8 mouse cellular contexts compared by ENCODE assay signal in the genomic region with DNA sequence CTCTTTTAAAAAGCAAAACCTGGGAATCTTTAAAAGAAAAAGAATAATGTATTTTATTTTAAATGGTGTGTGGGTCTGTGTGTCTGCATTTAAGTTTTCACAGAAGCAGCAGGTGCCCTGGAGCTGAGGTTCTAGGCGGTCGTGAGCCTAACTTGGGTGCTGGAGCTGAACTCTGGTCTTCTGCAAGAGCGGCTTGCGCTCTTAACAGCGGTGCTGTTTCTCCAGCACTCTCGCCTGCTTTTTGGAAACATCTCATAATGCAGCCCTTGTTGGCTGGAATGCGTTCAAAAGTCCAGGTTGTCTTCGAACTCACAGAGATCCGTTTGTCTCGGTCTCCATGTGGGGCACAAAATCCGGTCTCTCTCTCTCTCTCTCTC. TPM values are rescaled to one million over a fixed set of nuclear protein-coding genes. Genes with fewer than 3 reads are reported as not detected.
A peak's percentile ranks its signal among the peaks of the same experiment; 100 is the strongest.
DNase-seq lines count a peak whose midpoint lies in the region; ATAC-seq and TF ChIP-seq lines count a peak whose summit lies in the region.

No protein-coding gene starts in this region.

- no peaks in the 10 kb centered on the region for H3K27me3 ChIP-seq in forebrain, postnatal 0 days (ENCODE audit: insufficient read depth, low read length)
- H3K27me3 ChIP-seq in limb, embryonic 15.5 days, result no peaks in the 10 kb centered on the region
- no peaks in the 10 kb centered on the region for H3K27me3 ChIP-seq in neural tube, embryonic 12.5 days (replicated peaks)

- 0 out of 2 replicates have a peak, but pooled peaks have one; percentile 7 for ATAC-seq in forebrain, postnatal 0 days
- ATAC-seq in limb, embryonic 15.5 days (ENCODE audit: insufficient number of reproducible peaks, low FRiP score, low TSS enrichment, low read depth), result no peak
- ATAC-seq in neural tube, embryonic 12.5 days (ENCODE audit: low FRiP score, low read depth), result peak; percentile 9; the same call in 1 of the 2 replicates

- no peak for TF ChIP-seq POLR2A in bone marrow macrophage, adult 2 months (IDR thresholded peaks at IDR 0.05; ENCODE audit: borderline replicate concordance, low read depth, low read length)

- peak overlapping the region; percentile 55 for H3K27ac ChIP-seq in bone marrow macrophage, adult 2 months (ENCODE audit: insufficient read depth, low read depth, low read length)
- no peak overlapping the region for H3K27ac ChIP-seq in forebrain, postnatal 0 days (ENCODE audit: low read depth, low read length)
- peak overlapping the region; percentile 98 for H3K27ac ChIP-seq in limb, embryonic 15.5 days
- no peak overlapping the region for H3K27ac ChIP-seq in neural tube, embryonic 12.5 days

- H3K9me3 ChIP-seq in forebrain, postnatal 0 days (ENCODE audit: low read length), result no peaks in the 10 kb centered on the region
- H3K9me3 ChIP-seq in limb, embryonic 15.5 days, result no peaks in the 10 kb centered on the region
- no peaks in the 10 kb centered on the region for H3K9me3 ChIP-seq in neural tube, embryonic 12.5 days

- no peaks in the 10 kb centered on the region for H3K36me3 ChIP-seq in forebrain, postnatal 0 days (ENCODE audit: insufficient read depth)
- peaks cover 26% of the 10 kb centered on the region for H3K36me3 ChIP-seq in limb, embryonic 15.5 days
- H3K36me3 ChIP-seq in neural tube, embryonic 12.5 days, result peaks cover 8% of the 10 kb centered on the region

- peak overlapping the region; percentile 27; the same call in 1 of the 2 replicates for H3K4me3 ChIP-seq in bone marrow macrophage, adult 2 months (ENCODE audit: insufficient read depth, low read length)
- H3K4me3 ChIP-seq in forebrain, postnatal 0 days (ENCODE audit: low read depth, low read length), result peak overlapping the region; percentile 62
- H3K4me3 ChIP-seq in limb, embryonic 15.5 days, result peak overlapping the region; percentile 89
- H3K4me3 ChIP-seq in neural tube, embryonic 12.5 days, result no peak overlapping the region

- peak overlapping the region; percentile 44 for H3K9ac ChIP-seq in forebrain, postnatal 0 days
- H3K9ac ChIP-seq in limb, embryonic 15.5 days, result peak overlapping the region; percentile 29; the same call in 1 of the 2 replicates
- H3K9ac ChIP-seq in neural tube, embryonic 12.5 days, result no peak overlapping the region

- no peak for TF ChIP-seq CTCF in bone marrow macrophage, adult 2 months (IDR thresholded peaks at IDR 0.05; ENCODE audit: low read depth, low read length)
- TF ChIP-seq CTCF in forebrain, postnatal 0 days (IDR thresholded peaks at IDR 0.05; ENCODE audit: low read depth), result no peak

- peak overlapping the region; percentile 93 for H3K4me2 ChIP-seq in forebrain, postnatal 0 days (ENCODE audit: low read depth)
- H3K4me2 ChIP-seq in limb, embryonic 15.5 days, result peak overlapping the region; percentile 55
- peak overlapping the region; percentile 84 for H3K4me2 ChIP-seq in neural tube, embryonic 12.5 days (replicated peaks)

- peaks cover 19% of the 10 kb centered on the region for H3K4me1 ChIP-seq in bone marrow macrophage, adult 2 months (ENCODE audit: control insufficient read depth, insufficient read depth, low read length)
- H3K4me1 ChIP-seq in forebrain, postnatal 0 days (ENCODE audit: insufficient read depth), result no peaks in the 10 kb centered on the region
- H3K4me1 ChIP-seq in limb, embryonic 15.5 days, result peaks cover 19% of the 10 kb centered on the region
- peaks cover 16% of the 10 kb centered on the region for H3K4me1 ChIP-seq in neural tube, embryonic 12.5 days

- 8% methylated on average over 11 of the region's 11 CpGs for WGBS in forebrain, postnatal 0 days
- 7% methylated on average over 11 of the region's 11 CpGs for WGBS in limb, embryonic 15.5 days
- WGBS in neural tube, embryonic 12.5 days, result 7% methylated on average over 11 of the region's 11 CpGs

- peak; percentile 6 to 18 for DNase-seq in lung, adult 18-20 months
- DNase-seq in lung, postnatal 36 days, result no peak
- DNase-seq in forebrain, postnatal 0 days, result no peak
- no peak for DNase-seq in frontal cortex, postnatal 10 days (ENCODE audit: low spot score in 2 of 2)
- no peak for DNase-seq in gastrocnemius, postnatal 10 days

RNA-seq across cellular contexts. Expression of gene Cdk2, which starts 0.5 kb away (rescaled TPM):
- 47.0 and 53.0 TPM in 2 replicates for polyA plus RNA-seq in bone marrow macrophage, adult 2 months (2012; ENCODE audit: insufficient read depth, insufficient read length, missing spikeins)
- total RNA-seq in forebrain, postnatal 0 days (2014; rRNA removed), result 8.5 and 10.0 TPM in 2 replicates
- 9.9 and 10.3 TPM in 2 replicates for polyA plus RNA-seq in forebrain, postnatal 0 days (2015; fragmentation: Nextera tagmentation; extraction: Ambion mirVana)
- polyA plus RNA-seq in limb, embryonic 15.5 days (2015; fragmentation: Nextera tagmentation; extraction: Ambion mirVana), result 108 and 110 TPM in 2 replicates
- 64.0 and 65.8 TPM in 2 replicates for polyA plus RNA-seq in neural tube, embryonic 12.5 days (2016; fragmentation: Nextera tagmentation; extraction: Ambion mirVana)
- 10 to 100 TPM; 14.0 to 18.8 TPM for total RNA-seq in gastrocnemius, postnatal 10 days (2021)

RNA-seq across cellular contexts. Expression of gene Pmel, which starts 1.3 kb away (rescaled TPM):
- polyA plus RNA-seq in bone marrow macrophage, adult 2 months (2012; ENCODE audit: insufficient read depth, insufficient read length, missing spikeins), result 0.37 and 0.67 TPM in 2 replicates
- 0.85 and 1.2 TPM in 2 replicates for total RNA-seq in forebrain, postnatal 0 days (2014; rRNA removed)
- 0.67 and 0.86 TPM in 2 replicates for polyA plus RNA-seq in forebrain, postnatal 0 days (2015; fragmentation: Nextera tagmentation; extraction: Ambion mirVana)
- 6.5 and 9.5 TPM in 2 replicates for polyA plus RNA-seq in limb, embryonic 15.5 days (2015; fragmentation: Nextera tagmentation; extraction: Ambion mirVana)
- 2.4 and 3.7 TPM in 2 replicates for polyA plus RNA-seq in neural tube, embryonic 12.5 days (2016; fragmentation: Nextera tagmentation; extraction: Ambion mirVana)
- 1 to 10 TPM; 2.1 to 2.4 TPM for total RNA-seq in gastrocnemius, postnatal 10 days (2021)

RNA-seq across cellular contexts. Expression of gene Rab5b, which starts 9.2 kb away (rescaled TPM):
- 123 and 131 TPM in 2 replicates for polyA plus RNA-seq in bone marrow macrophage, adult 2 months (2012; ENCODE audit: insufficient read depth, insufficient read length, missing spikeins)
- total RNA-seq in forebrain, postnatal 0 days (2014; rRNA removed), result 133 TPM in 2 replicates
- polyA plus RNA-seq in forebrain, postnatal 0 days (2015; fragmentation: Nextera tagmentation; extraction: Ambion mirVana), result 104 and 118 TPM in 2 replicates
- 90.6 and 97.4 TPM in 2 replicates for polyA plus RNA-seq in limb, embryonic 15.5 days (2015; fragmentation: Nextera tagmentation; extraction: Ambion mirVana)
- 90.8 and 101 TPM in 2 replicates for polyA plus RNA-seq in neural tube, embryonic 12.5 days (2016; fragmentation: Nextera tagmentation; extraction: Ambion mirVana)
- 10 to 100 TPM; 82.7 to 83.2 TPM for total RNA-seq in gastrocnemius, postnatal 10 days (2021)

RNA-seq across cellular contexts. Expression of gene Suox, which starts 31.4 kb away (rescaled TPM):
- polyA plus RNA-seq in bone marrow macrophage, adult 2 months (2012; ENCODE audit: insufficient read depth, insufficient read length, missing spikeins), result 6.3 and 7.2 TPM in 2 replicates
- total RNA-seq in forebrain, postnatal 0 days (2014; rRNA removed), result 10.6 and 12.6 TPM in 2 replicates
- 8.4 and 10.1 TPM in 2 replicates for polyA plus RNA-seq in forebrain, postnatal 0 days (2015; fragmentation: Nextera tagmentation; extraction: Ambion mirVana)
- polyA plus RNA-seq in limb, embryonic 15.5 days (2015; fragmentation: Nextera tagmentation; extraction: Ambion mirVana), result 22.1 and 24.7 TPM in 2 replicates
- 13.9 and 15.6 TPM in 2 replicates for polyA plus RNA-seq in neural tube, embryonic 12.5 days (2016; fragmentation: Nextera tagmentation; extraction: Ambion mirVana)
- total RNA-seq in gastrocnemius, postnatal 10 days (2021), result 10 to 100 TPM in 1 of 2 experiments, 1 to 10 TPM in 1; 9.3 to 11.0 TPM

RNA-seq across cellular contexts. Expression of gene Dgka, which starts 39.4 kb away (rescaled TPM):
- 26.1 and 29.6 TPM in 2 replicates for polyA plus RNA-seq in bone marrow macrophage, adult 2 months (2012; ENCODE audit: insufficient read depth, insufficient read length, missing spikeins)
- 5.6 and 7.2 TPM in 2 replicates for total RNA-seq in forebrain, postnatal 0 days (2014; rRNA removed)
- 4.3 and 4.8 TPM in 2 replicates for polyA plus RNA-seq in forebrain, postnatal 0 days (2015; fragmentation: Nextera tagmentation; extraction: Ambion mirVana)
- 26.0 and 26.4 TPM in 2 replicates for polyA plus RNA-seq in limb, embryonic 15.5 days (2015; fragmentation: Nextera tagmentation; extraction: Ambion mirVana)
- 5.5 and 6.8 TPM in 2 replicates for polyA plus RNA-seq in neural tube, embryonic 12.5 days (2016; fragmentation: Nextera tagmentation; extraction: Ambion mirVana)
- 1 to 10 TPM; 7.1 to 8.8 TPM for total RNA-seq in gastrocnemius, postnatal 10 days (2021)

Comparison
In these comparisons a context has a peak if more than half of its experiments do, and no peak if none do; other contexts are left out.
1. DNase-seq: peak in lung, adult 18-20 months (2 of 2); none in lung, postnatal 36 days (single experiment), forebrain, postnatal 0 days (single experiment), frontal cortex, postnatal 10 days (0 of 2) and gastrocnemius, postnatal 10 days (single experiment).
2. H3K27ac ChIP-seq: peak in bone marrow macrophage, adult 2 months (single experiment) and limb, embryonic 15.5 days (single experiment); none in forebrain, postnatal 0 days (single experiment) and neural tube, embryonic 12.5 days (single experiment).
3. Peak in every context shown above with its lines, with median percentiles within 50 percentile points of each other: H3K4me2 ChIP-seq.